Mouse (Mus musculus): ENCODE measurements around the gene Rfwd3.
"Not testable (repeated sequence)": the region's sequence is repeated elsewhere in the genome, so short reads cannot be mapped to it uniquely, and the experiment has no call there.

The Rfwd3 gene

DNA sequence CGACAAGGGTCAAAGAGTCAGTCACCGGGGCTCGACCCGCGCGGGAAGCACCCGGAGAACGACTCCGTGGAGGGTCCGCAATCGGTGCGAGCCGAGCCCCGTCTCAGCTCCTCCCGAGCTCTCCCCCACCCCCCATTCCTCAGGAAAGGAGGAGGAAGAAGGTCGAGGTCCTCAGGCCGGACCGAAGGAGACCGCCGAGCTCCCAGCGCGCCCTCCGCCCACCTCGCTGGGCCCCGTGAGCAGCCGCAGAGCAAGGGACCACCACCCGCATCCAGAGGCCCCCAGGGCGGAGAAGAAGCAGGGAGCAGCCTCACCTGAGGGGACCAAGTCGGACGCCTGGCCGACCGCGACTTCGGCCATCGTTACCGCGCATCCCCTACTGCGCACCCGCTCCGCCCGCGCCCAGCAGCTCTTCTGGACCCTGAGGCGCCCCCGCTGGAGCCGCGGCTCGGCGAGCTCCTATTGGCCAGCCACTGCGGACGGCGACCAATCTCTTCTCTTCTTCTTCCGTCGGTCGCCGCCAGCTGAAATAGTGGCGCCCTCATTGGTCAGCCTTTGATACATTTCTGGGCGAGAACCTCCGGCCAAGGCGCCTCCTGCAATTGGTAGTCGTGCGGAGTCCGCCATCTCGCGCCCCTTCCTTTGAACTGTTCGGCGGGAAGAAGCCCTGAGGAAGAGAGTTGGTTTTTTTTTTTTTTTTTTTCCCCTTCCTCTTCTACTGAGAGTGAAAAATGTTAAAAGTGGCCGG, at the start of gene Rfwd3:
Gene Rfwd3, minus strand, starts transcription at position 402 of the 748 bp plus-strand sequence.
- DNase-seq (ENCODE audit: low read depth, low spot score) = peak; percentile 100

- peak; percentile 77 for DNase-seq (ENCODE audit: low read depth, low spot score)
Observed at GRCm38 (mm10) chr8:111343225-111343624, 43.2 kb upstream of the Rfwd3 start.

- DNase-seq (ENCODE audit: low read depth, low spot score) = no peak
Observed at GRCm38 (mm10) chr8:111340186-111340585, 40.2 kb upstream of the Rfwd3 start.

DNA sequence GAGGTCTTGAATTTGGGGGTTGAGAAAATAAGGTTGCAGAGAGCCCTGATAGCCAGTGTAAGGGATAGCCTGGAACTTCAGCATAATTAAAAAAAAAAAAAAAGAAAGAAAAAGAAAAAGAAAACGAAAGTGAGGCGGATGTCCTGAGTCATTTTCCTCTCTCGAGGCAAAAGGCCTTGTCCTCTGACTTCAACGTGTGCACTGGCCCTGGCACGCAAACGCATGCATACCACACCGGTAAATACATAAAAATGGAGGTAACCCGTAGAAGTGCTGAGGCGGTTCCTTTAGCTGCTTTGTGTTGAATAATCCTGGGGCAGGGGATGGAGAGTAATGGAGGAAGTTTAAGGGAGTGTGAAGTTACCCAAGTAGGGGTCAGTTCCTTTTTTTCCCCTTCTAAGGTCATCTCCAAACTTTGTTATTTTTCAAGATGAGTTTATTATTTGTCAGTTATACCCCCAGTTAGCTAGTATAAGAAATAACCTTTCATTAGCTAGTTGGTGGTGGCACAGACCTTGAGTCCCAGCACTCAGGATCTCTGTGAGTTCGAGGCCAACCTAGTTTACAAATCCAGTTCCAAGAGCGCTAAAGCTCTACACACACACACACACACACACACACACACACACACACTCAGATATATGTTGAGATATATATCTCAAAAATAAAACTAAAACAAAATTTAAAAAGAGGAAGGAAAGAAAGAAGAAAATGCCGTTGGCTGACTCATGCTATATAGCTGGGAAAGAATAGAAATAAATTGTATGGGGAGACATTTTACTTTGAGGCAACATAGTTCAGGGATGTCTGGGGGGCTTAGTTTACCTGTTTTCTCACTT, 38.6 kb upstream of the Rfwd3 start:
- no peak for DNase-seq (ENCODE audit: low read depth, low spot score)

DNA sequence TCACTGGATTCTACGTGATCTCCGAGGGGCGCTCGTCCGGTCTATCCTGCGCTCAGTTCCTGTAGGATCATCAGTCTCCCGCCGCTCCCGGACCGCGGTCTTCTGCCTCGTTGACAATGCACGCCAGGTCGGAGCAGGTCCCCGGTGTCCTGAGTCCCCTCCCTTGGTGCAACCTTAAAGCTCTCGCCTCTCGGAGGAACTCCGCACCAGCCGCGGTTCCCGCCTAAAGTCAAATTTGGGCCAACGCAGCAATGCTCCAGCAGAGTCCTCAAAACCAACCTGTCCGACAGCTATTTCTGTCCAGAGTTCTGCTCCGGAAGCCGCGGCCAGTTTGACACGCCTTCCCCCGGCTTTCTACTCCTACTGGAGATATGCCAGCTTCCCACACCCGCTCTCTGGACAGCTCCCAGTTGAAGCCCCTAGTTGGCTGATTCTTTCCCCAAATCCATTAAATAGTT, 37.9 kb upstream of the Rfwd3 start, which contains the start of gene Mlkl:
Gene Mlkl, minus strand, starts transcription at position 288 of the 458 bp plus-strand sequence.
- peak; percentile 69 for DNase-seq (ENCODE audit: low read depth, low spot score)

GRCm38 (mm10) chr8:111337311-111337889, 37.4 kb upstream of the Rfwd3 start:
- peak; percentile 13 for DNase-seq (ENCODE audit: low read depth, low spot score)

GRCm38 (mm10) chr8:111336692-111337091, 36.7 kb upstream of the Rfwd3 start:
- DNase-seq (ENCODE audit: low read depth, low spot score) = no peak

- no peak for DNase-seq (ENCODE audit: low read depth, low spot score)
Observed at GRCm38 (mm10) chr8:111325222-111325790, 25.3 kb upstream of the Rfwd3 start.

DNA sequence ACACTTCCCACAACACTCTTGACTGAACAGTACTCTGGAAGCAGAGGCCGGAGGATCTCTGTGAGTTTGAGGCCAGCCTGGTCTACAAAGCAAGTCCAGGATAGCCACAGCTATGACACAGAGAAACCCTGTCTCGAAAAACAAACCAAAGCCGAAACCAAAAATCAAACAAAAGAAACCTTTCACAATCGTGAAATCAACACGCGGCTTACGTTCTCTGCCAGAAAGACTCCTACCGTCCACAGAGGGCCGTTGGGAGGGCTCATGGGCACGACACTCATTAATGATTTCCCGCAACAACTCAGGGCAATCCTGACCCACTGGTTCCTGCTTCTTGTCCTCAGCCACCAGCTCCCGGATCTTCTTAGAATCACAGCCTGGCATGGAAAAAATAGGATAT, 14.7 kb upstream of the Rfwd3 start:
- DNase-seq (ENCODE audit: low read depth, low spot score) = no peak

DNA sequence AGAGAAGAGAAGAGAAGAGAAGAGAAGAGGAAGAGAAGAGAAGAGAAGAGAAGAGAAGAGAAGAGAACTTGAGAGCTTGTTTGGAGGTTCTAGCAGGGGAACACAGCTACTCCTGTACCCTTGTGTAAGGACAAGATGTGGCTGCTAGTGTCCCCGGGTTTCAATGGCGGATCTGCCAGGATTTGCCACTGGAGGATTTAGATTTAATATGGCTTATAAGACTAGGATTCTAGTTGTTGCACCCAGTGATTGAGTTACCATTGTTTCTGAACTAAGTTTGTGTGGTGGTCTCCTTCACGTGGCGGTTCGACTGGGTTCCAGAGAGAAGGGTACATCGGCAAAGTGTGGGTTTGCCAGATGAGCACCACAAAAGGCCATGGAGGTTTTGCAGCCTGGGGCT, 13.9 kb upstream of the Rfwd3 start:
- DNase-seq (ENCODE audit: low read depth, low spot score) = not testable (repeated sequence)

- peak; percentile 74 for DNase-seq (ENCODE audit: low read depth, low spot score)
Observed at GRCm38 (mm10) chr8:111312758-111313162, 12.7 kb upstream of the Rfwd3 start.

DNA sequence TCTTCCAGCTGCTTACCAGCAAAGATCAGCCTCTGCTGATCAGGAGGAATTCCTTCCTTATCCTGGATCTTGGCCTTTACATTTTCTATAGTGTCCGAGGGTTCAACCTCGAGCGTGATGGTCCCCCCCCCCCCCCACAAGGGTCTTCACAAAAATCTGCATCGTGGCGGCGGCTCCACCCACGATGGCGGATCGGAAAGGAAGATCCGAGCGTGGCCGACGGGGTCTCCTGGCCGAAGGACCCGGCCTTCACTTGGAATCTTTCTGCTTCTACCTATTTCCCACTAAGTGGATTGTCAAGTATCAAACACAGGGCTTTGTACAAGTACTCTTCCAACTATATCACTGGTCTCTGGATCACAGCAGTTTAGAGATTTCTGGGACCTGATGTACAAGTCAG, 10.0 kb upstream of the Rfwd3 start:
- not testable (repeated sequence) for DNase-seq (ENCODE audit: low read depth, low spot score)

- DNase-seq (ENCODE audit: low read depth, low spot score) = no peak
Observed at GRCm38 (mm10) chr8:111305031-111305730, 5.2 kb upstream of the Rfwd3 start.

DNA sequence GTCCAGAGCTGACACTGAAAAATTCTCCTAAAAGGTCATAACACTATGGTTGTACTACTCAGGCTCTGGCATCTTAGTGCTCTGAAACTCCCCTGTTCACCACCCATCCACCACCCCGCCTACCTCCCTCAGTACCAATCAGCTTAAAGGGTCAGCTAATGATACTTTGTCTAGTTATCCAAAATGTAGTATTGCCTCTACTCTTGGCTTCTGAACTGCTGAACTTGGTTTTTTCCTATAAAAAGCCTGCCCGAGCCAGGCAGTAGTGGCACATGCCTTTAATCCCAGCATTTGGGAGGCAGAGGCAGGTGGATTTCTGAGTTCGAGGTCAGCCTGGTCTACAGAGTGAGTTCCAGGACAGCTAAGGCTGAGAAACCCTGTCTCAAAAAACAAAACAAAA, 4.3 kb upstream of the Rfwd3 start:
- no peak for DNase-seq (ENCODE audit: low read depth, low spot score)

- DNase-seq (ENCODE audit: low read depth, low spot score) = peak; percentile 57
Observed at GRCm38 (mm10) chr8:111303076-111303803, 3.2 kb upstream of the Rfwd3 start.

DNA sequence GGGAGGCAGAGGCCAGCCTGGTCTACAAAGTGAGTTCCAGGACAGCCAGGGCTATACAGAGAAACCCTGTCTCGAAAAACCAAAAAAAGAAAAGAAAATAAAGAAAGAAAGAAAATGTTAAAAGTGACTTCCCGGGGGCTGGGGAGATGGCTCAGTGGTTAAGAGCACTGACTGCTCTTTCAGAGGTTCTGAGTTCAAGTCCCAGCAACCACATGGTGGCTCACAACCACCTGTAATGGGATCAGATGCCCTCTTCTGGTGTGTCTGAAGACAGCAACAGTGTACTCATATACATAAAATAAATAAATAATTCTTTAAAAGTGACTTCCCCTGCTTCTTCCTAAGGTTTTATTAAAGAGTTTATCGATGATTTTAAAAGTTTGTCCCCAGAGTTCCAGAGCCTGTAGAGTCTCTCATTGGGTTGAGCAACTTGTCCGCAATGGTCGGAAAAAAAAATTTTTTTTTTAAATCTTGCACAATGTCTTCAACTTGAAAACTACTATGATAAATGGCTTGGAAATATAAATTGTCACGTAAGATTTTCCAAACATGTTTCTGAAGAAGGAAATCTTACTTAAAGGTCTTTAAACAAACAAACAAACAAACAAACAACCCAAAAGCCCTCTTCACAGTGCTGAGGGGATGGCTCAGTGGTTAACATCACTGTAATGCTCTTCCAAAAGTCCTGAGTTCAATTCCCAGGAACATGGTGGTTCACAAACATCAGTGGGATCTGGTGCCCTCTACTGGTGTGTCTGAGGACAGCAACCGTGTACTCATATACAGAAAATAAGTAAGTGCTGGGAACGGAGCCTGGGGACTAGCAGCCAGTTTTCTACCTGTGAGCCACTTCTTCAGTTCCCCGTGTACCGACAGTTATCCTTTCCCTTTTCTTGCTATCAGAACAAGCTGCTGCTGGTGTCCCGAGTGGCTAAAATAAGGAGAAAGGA, 850 bp upstream of the Rfwd3 start:
- DNase-seq (ENCODE audit: low read depth, low spot score) = peak; percentile 62

DNA sequence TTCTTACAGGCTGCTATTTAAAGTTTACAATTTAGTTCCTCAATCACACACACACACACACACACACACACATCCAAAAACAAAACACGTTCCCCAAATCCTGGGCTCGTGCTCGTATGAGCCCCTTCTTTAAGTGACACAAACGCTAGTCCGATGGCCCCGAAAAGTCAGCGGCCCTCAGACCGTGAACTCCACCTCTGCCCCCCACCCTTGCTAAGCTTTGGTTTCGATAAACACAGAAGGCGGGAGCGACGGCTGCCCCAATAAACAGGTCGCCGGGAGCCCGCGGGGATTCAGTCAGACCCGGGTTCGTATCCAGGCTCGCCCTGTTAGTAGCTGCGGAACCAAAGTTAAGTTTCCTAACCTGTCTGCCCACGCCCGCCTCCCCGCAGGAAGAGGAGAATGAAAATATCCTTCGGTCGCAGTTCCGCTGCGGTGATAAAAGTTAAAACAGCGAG, 630 bp downstream of the Rfwd3 start:
- peak; percentile 72 for DNase-seq (ENCODE audit: low read depth, low spot score)

- no peak for DNase-seq (ENCODE audit: low read depth, low spot score)
Observed at GRCm38 (mm10) chr8:111298011-111298410, 2.0 kb downstream of the Rfwd3 start.

- no peak for DNase-seq (ENCODE audit: low read depth, low spot score)
Observed at GRCm38 (mm10) chr8:111291733-111292132, 8.3 kb downstream of the Rfwd3 start.
